Mouse (Mus musculus) olfactory bulb, adult 2 months (tissue): ENCODE measurements around the gene H1foo. TPM values are rescaled to one million over a fixed set of nuclear protein-coding genes. Genes with fewer than 3 reads are reported as not detected.

Experiments
- H3K27ac ChIP-seq: fragments of 200-500 bp; 2 replicates; pipeline ENCODE4 v1.5.1; 2012; ENCODE audit warnings: low read depth, low read length; ENCODE audit not compliant: insufficient read depth
- H3K4me1 ChIP-seq: fragments of 200-500 bp; 2 replicates; pipeline ENCODE4 v1.6.1; 2012; ENCODE audit warnings: low read length; ENCODE audit not compliant: control insufficient read depth, insufficient read depth
- H3K4me3 ChIP-seq: fragments of 200-500 bp; 2 replicates; pipeline ENCODE4 v1.5.1; 2012; ENCODE audit warnings: mild to moderate bottlenecking, low read depth, low read length, moderate library complexity; ENCODE audit not compliant: insufficient read depth
- CTCF ChIP-seq: fragments of 200-500 bp; IDR thresholded peaks from 2 replicates; pipeline ENCODE4 v1.5.1; 2012; ENCODE audit warnings: low read depth, mild to moderate bottlenecking, low read length, moderate library complexity; ENCODE audit not compliant: insufficient read depth
- POLR2A ChIP-seq: fragments of 200-500 bp; IDR thresholded peaks from 2 replicates; pipeline ENCODE4 v1.6.1; 2012; ENCODE audit warnings: mild to moderate bottlenecking, low read depth, low read length, moderate library complexity; ENCODE audit not compliant: insufficient read depth
- WGBS: fragments of 180-500 bp; shearing (Covaris S2); methylation state at CpG from one replicate; pipeline ENCODE4 v1.1.7; 2018; 5-methylcytosine and 5-hydroxymethylcytosine counted together
- polyA plus RNA-seq: library from polyadenylated mRNA; stranded (reverse); fragments of >200 nt; gene quantifications from 2 replicates; pipeline ENCODE4 v1.2.4, GENCODE M21; 2012; ENCODE audit warnings: low replicate concordance; ENCODE audit not compliant: missing spikeins, insufficient read depth, insufficient read length

H1foo gene
- polyA plus RNA-seq, 1 experiment, result not detected

- TF ChIP-seq POLR2A (no peak), CTCF (no peak)
- H3K4me1 ChIP-seq, result peaks cover 15% of the 10 kb centered on the region
- WGBS, result 69% methylated on average over 6 of the region's 6 CpGs
These were observed 36.2 kb upstream of the H1foo start for GRCm38 (mm10) chr6:115908421-115908982.

GRCm38 (mm10) chr6:115909052-115909451, 35.7 kb upstream of the H1foo start:
- H3K4me1 ChIP-seq, result peaks cover 20% of the 10 kb centered on the region
- TF ChIP-seq POLR2A, result no peak
- no peak for TF ChIP-seq CTCF
- WGBS, result 91% methylated on average over 3 of the region's 3 CpGs
- no peak overlapping the region for H3K4me3 ChIP-seq
- no peak overlapping the region for H3K27ac ChIP-seq

More at GRCm38 (mm10) chr6:115908421-115908982, 36.2 kb upstream of the H1foo start:
- Histone ChIP-seq H3K4me3 (no peak overlapping the region), H3K27ac (no peak overlapping the region)

- TF ChIP-seq CTCF (no peak), POLR2A (no peak)
These were observed 34.8 kb upstream of the H1foo start for GRCm38 (mm10) chr6:115909940-115910339.

DNA sequence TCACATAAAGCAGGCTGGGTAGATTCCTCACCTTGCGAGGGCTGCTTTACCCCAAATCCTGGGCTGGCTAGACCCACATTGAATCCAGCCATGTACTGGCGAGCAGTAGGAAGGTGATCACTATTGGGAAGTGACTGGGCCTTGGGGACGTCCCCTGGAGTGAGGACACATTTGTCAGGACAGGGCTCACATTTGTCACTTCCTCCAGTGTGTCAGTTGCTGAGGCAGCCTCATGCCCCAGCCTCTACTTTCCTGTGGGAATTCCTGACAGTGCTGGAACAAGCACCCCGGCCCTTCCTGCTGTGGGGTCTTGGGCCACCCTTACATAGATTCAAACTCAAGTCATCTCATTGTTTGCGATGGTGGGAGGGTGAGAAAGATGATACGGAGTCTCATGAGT, 33.0 kb upstream of the H1foo start:
- 93% methylated on average over 6 of the region's 6 CpGs for WGBS
- H3K4me1 ChIP-seq, result peaks cover 35% of the 10 kb centered on the region
- no peak overlapping the region for H3K27ac ChIP-seq
- H3K4me3 ChIP-seq, result no peak overlapping the region
- TF ChIP-seq CTCF (no peak), POLR2A (no peak)

More at GRCm38 (mm10) chr6:115909940-115910339, 34.8 kb upstream of the H1foo start:
- Histone ChIP-seq H3K27ac (no peak overlapping the region), H3K4me1 (peaks cover 27% of the 10 kb centered on the region), H3K4me3 (no peak overlapping the region)
- WGBS, result 62% methylated on average over 8 of the region's 8 CpGs

DNA sequence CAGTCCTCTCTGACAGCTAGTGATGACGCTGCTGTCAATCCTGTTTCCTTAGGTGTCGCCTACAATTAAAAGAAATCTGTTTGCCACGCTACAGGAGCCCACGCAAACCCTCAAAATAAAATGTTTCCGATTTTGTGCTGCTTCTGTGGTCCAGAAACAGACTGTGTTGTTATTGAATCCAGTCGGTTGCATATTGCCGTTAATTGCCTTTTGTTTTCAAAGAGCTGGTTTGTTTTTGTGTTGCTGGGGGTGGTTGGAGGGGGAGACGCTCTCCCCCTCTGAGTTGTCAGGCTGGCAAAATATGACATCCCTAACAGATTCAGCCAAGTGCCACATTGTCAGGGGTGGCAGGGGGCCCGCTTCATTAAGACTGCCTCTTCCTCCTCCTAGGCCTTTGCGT, 31.3 kb upstream of the H1foo start:
- 74% methylated on average over 10 of the region's 10 CpGs for WGBS
- no peak for TF ChIP-seq CTCF
- no peak for TF ChIP-seq POLR2A
- no peak overlapping the region for H3K27ac ChIP-seq
- H3K4me1 ChIP-seq, result peaks cover 32% of the 10 kb centered on the region
- H3K4me3 ChIP-seq, result no peak overlapping the region

GRCm38 (mm10) chr6:115914511-115915202, 30.1 kb upstream of the H1foo start:
- peak overlapping the region; percentile 49; the same call in 1 of the 2 replicates for H3K27ac ChIP-seq
- peaks cover 25% of the 10 kb centered on the region for H3K4me1 ChIP-seq
- WGBS, result 59% methylated on average over 15 of the region's 15 CpGs
- no peak for TF ChIP-seq CTCF
- no peak for TF ChIP-seq POLR2A
- no peak overlapping the region for H3K4me3 ChIP-seq

- Histone ChIP-seq H3K4me1 (peaks cover 19% of the 10 kb centered on the region), H3K4me3 (no peak overlapping the region), H3K27ac (peak overlapping the region; percentile 49; the same call in 1 of the 2 replicates)
- 45% methylated on average over 17 of the region's 17 CpGs for WGBS
- TF ChIP-seq CTCF (no peak), POLR2A (no peak)
These were observed 28.9 kb upstream of the H1foo start for GRCm38 (mm10) chr6:115915601-115916445.

GRCm38 (mm10) chr6:115916611-115917010, 28.1 kb upstream of the H1foo start:
- no peak for TF ChIP-seq POLR2A
- no peak for TF ChIP-seq CTCF

More at GRCm38 (mm10) chr6:115916611-115917010, 28.1 kb upstream of the H1foo start:
- no peak overlapping the region for H3K27ac ChIP-seq
- no peak overlapping the region for H3K4me3 ChIP-seq
- WGBS, result 87% methylated on average over 5 of the region's 5 CpGs
- H3K4me1 ChIP-seq, result peaks cover 19% of the 10 kb centered on the region
